Mouse (Mus musculus) bone marrow macrophage, adult 2 months (primary cell): ENCODE measurements at regions not wholly inside any gene's neighbourhood (a gene's known extent, or its start where the extent isn't known, plus 50 kb on each side); places are given as distances from the start of the nearest gene placed in this dataset.

Source experiments
- CTCF ChIP-seq: IDR thresholded peaks from 2 replicates; pipeline ENCODE4 v1.5.1; 2012; ENCODE audit warnings: low read depth, mild to moderate bottlenecking, low read length, moderate library complexity
- POLR2A ChIP-seq: IDR thresholded peaks from 2 replicates; pipeline ENCODE4 v1.6.1; 2012; ENCODE audit warnings: mild to moderate bottlenecking, low read depth, low read length, borderline replicate concordance

GRCm38 (mm10) chr14:67133221-67133620 lies 1124.2 kb upstream of the Gulo start:
- TF ChIP-seq POLR2A = no peak
- TF ChIP-seq CTCF = no peak
